Mouse (Mus musculus): Measurements from ENCODE around the gene Cenpv. TPM values are rescaled to one million over a fixed set of nuclear protein-coding genes. Genes with fewer than 3 reads are reported as not detected.
A peak's percentile ranks its signal among the peaks of the same experiment; 100 is the strongest.

Gene Cenpv
- total and polyA plus RNA-seq, 2 experiments: 20.5 to 32.6 TPM

- no peak for TF ChIP-seq POLR2A (IDR thresholded peaks at IDR 0.05; ENCODE audit: extremely low read depth, insufficient read depth, low read length)
- TF ChIP-seq CTCF (IDR thresholded peaks at IDR 0.05; ENCODE audit: low read depth, low read length): no peak
- no peak for DNase-seq (ENCODE audit: extremely low read depth, low read depth, low spot score)
- no peaks in the 10 kb centered on the region for H3K27me3 ChIP-seq (ENCODE audit: control insufficient read depth, insufficient read depth, low read length)
- no peaks in the 10 kb centered on the region for H3K36me3 ChIP-seq (ENCODE audit: control insufficient read depth, insufficient read depth, low read length)
- no peaks in the 10 kb centered on the region for H3K4me1 ChIP-seq (ENCODE audit: control insufficient read depth, insufficient read depth, low read length)
- H3K9ac ChIP-seq (ENCODE audit: low read depth, low read length): no peak overlapping the region
- no peak overlapping the region for H3K27ac ChIP-seq (replicated peaks; ENCODE audit: insufficient read depth, low read depth, low read length)
- WGBS: 48% methylated on average over 1 of the region's 1 CpGs
- H3K4me3 ChIP-seq (ENCODE audit: insufficient read depth, low read depth, low read length): no peak overlapping the region
- H3K79me2 ChIP-seq (ENCODE audit: control insufficient read depth, insufficient read depth, low read length): no peaks in the 10 kb centered on the region
Measured at GRCm38 (mm10) chr11:62566211-62566610, 27.1 kb upstream of the Cenpv start.

DNA sequence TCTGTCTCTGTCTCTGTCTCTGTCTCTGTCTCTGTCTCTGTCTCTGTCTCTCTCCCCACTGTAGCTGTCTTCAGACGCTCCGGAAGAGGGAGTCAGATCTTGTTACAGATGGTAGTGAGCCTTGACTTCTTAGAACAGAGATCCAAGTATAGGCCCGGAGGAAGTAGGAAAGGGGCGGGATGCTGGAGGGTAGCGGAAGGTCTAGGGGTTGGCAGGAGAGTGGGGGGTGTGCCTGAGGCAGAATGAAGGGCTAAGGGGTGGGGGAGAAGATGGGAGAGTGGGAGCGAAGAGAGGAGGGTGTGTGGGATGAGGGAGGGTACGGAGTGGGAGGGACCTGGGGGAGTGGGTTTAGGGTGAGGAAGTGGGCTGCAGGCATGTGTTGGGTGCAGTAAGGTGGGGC, 26.7 kb upstream of the Cenpv start:
- no peaks in the 10 kb centered on the region for H3K36me3 ChIP-seq (ENCODE audit: control insufficient read depth, insufficient read depth, low read length)

DNA sequence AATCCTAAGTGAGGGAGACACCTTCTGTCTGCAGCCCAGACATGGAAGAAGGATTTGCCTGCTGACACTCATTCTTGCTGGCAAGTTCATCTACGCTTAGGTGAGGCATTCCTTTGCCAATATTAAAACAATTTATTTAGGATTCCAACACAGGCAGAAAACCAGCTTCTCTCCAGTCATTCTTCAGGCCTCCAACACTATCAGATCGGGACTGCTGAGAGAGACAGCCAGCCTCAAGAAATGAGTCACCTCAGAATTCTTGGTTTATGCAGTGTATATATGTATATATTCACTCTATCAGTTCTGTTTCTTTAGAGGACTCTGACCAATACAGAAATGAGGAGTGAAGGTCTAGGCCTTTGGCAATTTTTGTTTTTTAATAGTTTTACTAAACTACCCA, 24.5 kb upstream of the Cenpv start:
- 94% methylated on average over 2 of the region's 2 CpGs for WGBS
- TF ChIP-seq POLR2A (IDR thresholded peaks at IDR 0.05; ENCODE audit: extremely low read depth, insufficient read depth, low read length): no peak
- TF ChIP-seq CTCF (IDR thresholded peaks at IDR 0.05; ENCODE audit: low read depth, low read length): no peak
- no peaks in the 10 kb centered on the region for H3K79me2 ChIP-seq (ENCODE audit: control insufficient read depth, insufficient read depth, low read length)

More for the DNA sequence above, 26.7 kb upstream of the Cenpv start:
- Histone ChIP-seq H3K27ac (replicated peaks; ENCODE audit: insufficient read depth, low read depth, low read length) (no peak overlapping the region), H3K4me1 (ENCODE audit: control insufficient read depth, insufficient read depth, low read length) (no peaks in the 10 kb centered on the region), H3K79me2 (ENCODE audit: control insufficient read depth, insufficient read depth, low read length) (no peaks in the 10 kb centered on the region), H3K27me3 (ENCODE audit: control insufficient read depth, insufficient read depth, low read length) (no peaks in the 10 kb centered on the region), H3K4me3 (ENCODE audit: insufficient read depth, low read depth, low read length) (no peak overlapping the region), H3K9ac (ENCODE audit: low read depth, low read length) (no peak overlapping the region)
- no peak for DNase-seq (ENCODE audit: extremely low read depth, low read depth, low spot score)
- TF ChIP-seq CTCF (IDR thresholded peaks at IDR 0.05; ENCODE audit: low read depth, low read length) (no peak), POLR2A (IDR thresholded peaks at IDR 0.05; ENCODE audit: extremely low read depth, insufficient read depth, low read length) (no peak)
- 82% methylated on average over 7 of the region's 7 CpGs for WGBS

GRCm38 (mm10) chr11:62560463-62561016, 21.5 kb upstream of the Cenpv start:
- DNase-seq (ENCODE audit: extremely low read depth, low read depth, low spot score): no peak
- Histone ChIP-seq H3K4me1 (ENCODE audit: control insufficient read depth, insufficient read depth, low read length) (peaks cover 12% of the 10 kb centered on the region), H3K27ac (replicated peaks; ENCODE audit: insufficient read depth, low read depth, low read length) (no peak overlapping the region), H3K9ac (ENCODE audit: low read depth, low read length) (peak overlapping the region; percentile 54), H3K27me3 (ENCODE audit: control insufficient read depth, insufficient read depth, low read length) (no peaks in the 10 kb centered on the region), H3K4me3 (ENCODE audit: insufficient read depth, low read depth, low read length) (peak overlapping the region; percentile 70), H3K36me3 (ENCODE audit: control insufficient read depth, insufficient read depth, low read length) (no peaks in the 10 kb centered on the region), H3K79me2 (ENCODE audit: control insufficient read depth, insufficient read depth, low read length) (no peaks in the 10 kb centered on the region)
- 37% methylated on average over 43 of the region's 43 CpGs for WGBS
- TF ChIP-seq POLR2A (IDR thresholded peaks at IDR 0.05; ENCODE audit: extremely low read depth, insufficient read depth, low read length): no peak
- TF ChIP-seq CTCF (IDR thresholded peaks at IDR 0.05; ENCODE audit: low read depth, low read length): no peak

More for the DNA sequence above, 24.5 kb upstream of the Cenpv start:
- H3K9ac ChIP-seq (ENCODE audit: low read depth, low read length): no peak overlapping the region
- H3K27ac ChIP-seq (replicated peaks; ENCODE audit: insufficient read depth, low read depth, low read length): no peak overlapping the region
- DNase-seq (ENCODE audit: extremely low read depth, low read depth, low spot score): no peak
- H3K4me3 ChIP-seq (ENCODE audit: insufficient read depth, low read depth, low read length): no peak overlapping the region
- H3K36me3 ChIP-seq (ENCODE audit: control insufficient read depth, insufficient read depth, low read length): no peaks in the 10 kb centered on the region
- no peaks in the 10 kb centered on the region for H3K27me3 ChIP-seq (ENCODE audit: control insufficient read depth, insufficient read depth, low read length)
- peaks cover 7% of the 10 kb centered on the region for H3K4me1 ChIP-seq (ENCODE audit: control insufficient read depth, insufficient read depth, low read length)

DNA sequence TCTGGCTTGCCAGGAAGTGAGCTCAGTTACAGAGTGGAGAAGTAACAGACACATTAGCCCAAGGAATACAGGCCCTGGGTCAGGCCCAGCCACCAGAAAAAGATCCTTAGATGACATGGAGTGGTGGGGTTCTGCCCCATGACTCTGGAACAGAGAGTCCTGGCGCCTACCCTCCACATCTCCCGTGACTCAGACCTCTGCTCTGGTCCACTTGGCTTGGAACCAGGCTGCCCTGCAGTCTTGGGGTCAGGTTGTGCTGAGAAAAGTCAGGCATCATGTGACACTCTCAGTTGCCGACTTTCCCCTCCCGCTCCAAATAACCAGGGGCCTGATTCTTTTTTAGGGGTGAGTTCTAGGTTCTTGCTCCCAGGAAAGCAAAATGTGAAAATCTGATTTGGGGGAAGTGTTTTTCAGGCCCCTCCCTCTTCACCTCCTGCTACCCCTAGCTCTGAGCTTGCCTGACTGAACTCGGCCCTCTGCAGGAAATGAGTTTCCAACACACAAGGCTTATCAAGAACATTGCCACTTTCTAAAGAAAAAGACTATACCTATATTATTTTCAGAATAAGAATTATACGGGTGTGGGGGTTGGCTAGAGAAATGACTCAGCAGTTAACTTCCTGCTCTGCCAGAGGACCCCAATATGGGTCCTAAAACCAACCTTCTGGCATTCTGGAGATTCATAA, 20.0 kb upstream of the Cenpv start:
- H3K27ac ChIP-seq (replicated peaks; ENCODE audit: insufficient read depth, low read depth, low read length): peak overlapping the region; percentile 49
- H3K36me3 ChIP-seq (ENCODE audit: control insufficient read depth, insufficient read depth, low read length): peaks cover 3% of the 10 kb centered on the region
- H3K4me1 ChIP-seq (ENCODE audit: control insufficient read depth, insufficient read depth, low read length): peaks cover 15% of the 10 kb centered on the region
- DNase-seq (ENCODE audit: extremely low read depth, low read depth, low spot score): peak; percentile 82
- no peaks in the 10 kb centered on the region for H3K27me3 ChIP-seq (ENCODE audit: control insufficient read depth, insufficient read depth, low read length)
- WGBS: 13% methylated on average over 6 of the region's 6 CpGs
- H3K79me2 ChIP-seq (ENCODE audit: control insufficient read depth, insufficient read depth, low read length): no peaks in the 10 kb centered on the region
- H3K9ac ChIP-seq (ENCODE audit: low read depth, low read length): no peak overlapping the region
- no peak overlapping the region for H3K4me3 ChIP-seq (ENCODE audit: insufficient read depth, low read depth, low read length)
- TF ChIP-seq CTCF (IDR thresholded peaks at IDR 0.05; ENCODE audit: low read depth, low read length) (no peak), POLR2A (IDR thresholded peaks at IDR 0.05; ENCODE audit: extremely low read depth, insufficient read depth, low read length) (no peak)

GRCm38 (mm10) chr11:62558152-62558551, 19.1 kb upstream of the Cenpv start:
- DNase-seq (ENCODE audit: extremely low read depth, low read depth, low spot score): no peak
- Histone ChIP-seq H3K79me2 (ENCODE audit: control insufficient read depth, insufficient read depth, low read length) (no peaks in the 10 kb centered on the region), H3K27me3 (ENCODE audit: control insufficient read depth, insufficient read depth, low read length) (no peaks in the 10 kb centered on the region), H3K9ac (ENCODE audit: low read depth, low read length) (no peak overlapping the region), H3K36me3 (ENCODE audit: control insufficient read depth, insufficient read depth, low read length) (peaks cover 13% of the 10 kb centered on the region), H3K27ac (replicated peaks; ENCODE audit: insufficient read depth, low read depth, low read length) (no peak overlapping the region), H3K4me1 (ENCODE audit: control insufficient read depth, insufficient read depth, low read length) (peaks cover 21% of the 10 kb centered on the region), H3K4me3 (ENCODE audit: insufficient read depth, low read depth, low read length) (no peak overlapping the region)
- 84% methylated on average over 2 of the region's 2 CpGs for WGBS
- TF ChIP-seq POLR2A (IDR thresholded peaks at IDR 0.05; ENCODE audit: extremely low read depth, insufficient read depth, low read length) (no peak), CTCF (IDR thresholded peaks at IDR 0.05; ENCODE audit: low read depth, low read length) (no peak)

All from liver, adult 2 months (tissue).